7 mouse cellular contexts compared by ENCODE assay signal in genomic region chr11:11822181-11823095, GRCm38 (mm10). TPM values are rescaled to one million over a fixed set of nuclear protein-coding genes. Genes with fewer than 3 reads are reported as not detected.
DNase-seq lines count a peak whose midpoint lies in the region; ATAC-seq and TF ChIP-seq lines count a peak whose summit lies in the region.

No protein-coding gene starts in this region.

- H3K9ac ChIP-seq in ES-E14 (ENCODE audit: insufficient read depth, low read depth, low read length, poor library complexity, severe bottlenecking): peak overlapping the region; percentile 71
- peak overlapping the region; percentile 70 for H3K9ac ChIP-seq in heart, embryonic 14.5 days (ENCODE audit: low read length)
- peak overlapping the region; percentile 55 for H3K9ac ChIP-seq in liver, embryonic 14.5 days (replicated peaks)

- peaks cover 10% of the 10 kb centered on the region; the same call in 1 of the 2 replicates for H3K9me3 ChIP-seq in ES-E14 (ENCODE audit: control insufficient read depth, insufficient read depth, low read depth, low read length)
- H3K9me3 ChIP-seq in heart, embryonic 14.5 days (ENCODE audit: control insufficient read depth, low read length): no peaks in the 10 kb centered on the region
- H3K9me3 ChIP-seq in liver, embryonic 14.5 days (ENCODE audit: control insufficient read depth, low read length): no peaks in the 10 kb centered on the region

- no peak for TF ChIP-seq EP300 in liver, embryonic 14.5 days (IDR thresholded peaks at IDR 0.05; ENCODE audit: low read depth)

- peak overlapping the region; percentile 97 for H3K27ac ChIP-seq in ES-E14 (ENCODE audit: insufficient read depth, low read depth, low read length, poor library complexity, severe bottlenecking)
- H3K27ac ChIP-seq in heart, embryonic 14.5 days (replicated peaks in 1 of 2; ENCODE audit: control insufficient read depth in 1 of 2, insufficient read depth in 1 of 2, low read depth in 2 of 2, low read length in 2 of 2): peak overlapping the region; percentile 91 to 94
- peak overlapping the region; percentile 66 for H3K27ac ChIP-seq in liver, embryonic 14.5 days

- peak overlapping the region; percentile 16; the same call in 1 of the 2 replicates for H3K4me2 ChIP-seq in heart, embryonic 14.5 days (ENCODE audit: low read length)
- peak overlapping the region; percentile 52 for H3K4me2 ChIP-seq in liver, embryonic 14.5 days (ENCODE audit: low read depth)

- H3K4me1 ChIP-seq in ES-E14 (ENCODE audit: control insufficient read depth in 2 of 2, insufficient read depth in 2 of 2, low read length in 2 of 2, poor library complexity in 1 of 2): peaks cover 9 to 12% of the 10 kb centered on the region in 2 experiments
- peaks cover 42 to 63% of the 10 kb centered on the region in 2 experiments for H3K4me1 ChIP-seq in heart, embryonic 14.5 days (ENCODE audit: control insufficient read depth in 2 of 2, insufficient read depth in 2 of 2, low read length in 2 of 2)
- peaks cover 42 to 47% of the 10 kb centered on the region in 2 experiments for H3K4me1 ChIP-seq in liver, embryonic 14.5 days (replicated peaks; ENCODE audit: control insufficient read depth in 2 of 2, insufficient read depth in 2 of 2, low read length in 1 of 2)

- 9% methylated on average over 20 of the region's 20 CpGs for WGBS in heart, embryonic 14.5 days
- 44% methylated on average over 20 of the region's 20 CpGs for WGBS in liver, embryonic 14.5 days (ENCODE audit: insufficient replicate concordance)

- no peak for TF ChIP-seq CTCF in liver, embryonic 14.5 days (IDR thresholded peaks at IDR 0.05; ENCODE audit: low read depth)

- peak overlapping the region; percentile 19 to 47 for H3K4me3 ChIP-seq in ES-E14 (ENCODE audit: insufficient read depth in 1 of 2, low read depth in 1 of 2, low read length in 2 of 2, poor library complexity in 1 of 2, severe bottlenecking in 1 of 2)
- no peak overlapping the region for H3K4me3 ChIP-seq in heart, embryonic 14.5 days (ENCODE audit: control insufficient read depth in 1 of 2, insufficient read depth in 1 of 2, low read depth in 1 of 2, low read length in 2 of 2)
- no peak overlapping the region for H3K4me3 ChIP-seq in liver, embryonic 14.5 days (ENCODE audit: insufficient read depth in 1 of 2, low read depth in 2 of 2, low read length in 2 of 2)

- peak; percentile 2; the same call in 1 of the 2 replicates for ATAC-seq in heart, embryonic 14.5 days (ENCODE audit: insufficient number of reproducible peaks, insufficient read depth, low FRiP score, low read depth)
- peak; percentile 65 for ATAC-seq in liver, embryonic 14.5 days (ENCODE audit: insufficient read depth)

- DNase-seq in ES-E14 (ENCODE audit: low read depth, low spot score): peak; percentile 85
- DNase-seq in adrenal gland, adult 2 months: peak; percentile 81
- DNase-seq in liver, embryonic 14.5 days (ENCODE audit: low read depth in 3 of 3, low spot score in 3 of 3): no peak
- DNase-seq in urinary bladder, postnatal 10 days (ENCODE audit: low spot score): no peak
- DNase-seq in gastrocnemius, postnatal 4 days (ENCODE audit: low spot score in 2 of 2): no peak
- DNase-seq in urinary bladder, adult 2 months (ENCODE audit: low spot score): no peak

- no peaks in the 10 kb centered on the region for H3K27me3 ChIP-seq in heart, embryonic 14.5 days (ENCODE audit: control insufficient read depth, insufficient read depth, low read length)
- no peaks in the 10 kb centered on the region; the same call in 1 of the 2 replicates for H3K27me3 ChIP-seq in liver, embryonic 14.5 days (ENCODE audit: control insufficient read depth, insufficient read depth, low read length)

- in situ Hi-C loops in ES-E14 (cut with MboI; ENCODE audit: low sequenced_read_pairs in 2 of 2, unreplicated experiment in 2 of 2): no loop called here

- H3K36me3 ChIP-seq in ES-E14 (ENCODE audit: control insufficient read depth, insufficient read depth, low read length, poor library complexity, severe bottlenecking): no peaks in the 10 kb centered on the region
- H3K36me3 ChIP-seq in heart, embryonic 14.5 days (ENCODE audit: control insufficient read depth, insufficient read depth, low read length): peaks cover 7% of the 10 kb centered on the region
- no peaks in the 10 kb centered on the region for H3K36me3 ChIP-seq in liver, embryonic 14.5 days (replicated peaks; ENCODE audit: control insufficient read depth, insufficient read depth, low read depth)

TF ChIP-seq in ES-E14, 5 proteins besides CTCF, POLR2A, EP300 and RAD21:
- TF ChIP-seq MAFK (IDR thresholded peaks at IDR 0.05; ENCODE audit: insufficient read depth, low read depth, low read length) (no peak), HCFC1 (IDR thresholded peaks at IDR 0.05; ENCODE audit: borderline replicate concordance, insufficient read depth, low read length) (no peak), ZNF384 (IDR thresholded peaks at IDR 0.05; ENCODE audit: low read depth, low read length) (no peak), CHD2 (IDR thresholded peaks at IDR 0.05; ENCODE audit: low read depth, low read length) (no peak), ZC3H11A (IDR thresholded peaks at IDR 0.05; ENCODE audit: borderline replicate concordance, low read depth, low read length) (no peak)

RNA-seq across cellular contexts. Expression of gene Fignl1, which starts 13.7 kb away (rescaled TPM):
- 33.8 and 49.6 TPM in 2 replicates for total RNA-seq in ES-E14 (2012; rRNA removed)
- 1 to 10 TPM; 1.3 to 2.7 TPM for total RNA-seq in adrenal gland, adult 2 months (2021)
- 0.20 and 0.22 TPM in 2 replicates for polyA plus RNA-seq in adrenal gland, adult 2 months (2012; rRNA removed)
- 49.6 and 53.8 TPM in 2 replicates for polyA plus RNA-seq in heart, embryonic 14.5 days (2014; fragmentation: Nextera tagmentation; extraction: Ambion mirVana)
- 23.2 and 32.2 TPM in 2 replicates for polyA plus RNA-seq in liver, embryonic 14.5 days (2012; rRNA removed)
- 102 and 110 TPM in 2 replicates for polyA plus RNA-seq in liver, embryonic 14.5 days (2014; fragmentation: Nextera tagmentation; extraction: Ambion mirVana)
- total RNA-seq in gastrocnemius, postnatal 4 days (2021): 10 to 100 TPM; 10.3 to 12.1 TPM
- polyA plus RNA-seq in urinary bladder, adult 2 months (2012; rRNA removed): 0.66 and 1.2 TPM in 2 replicates

Comparison
In these comparisons a context has a peak if more than half of its experiments do, and no peak if none do; other contexts are left out.
1. DNase-seq: peak in ES-E14 (single experiment) and adrenal gland, adult 2 months (single experiment); none in liver, embryonic 14.5 days (0 of 3), urinary bladder, postnatal 10 days (single experiment), gastrocnemius, postnatal 4 days (0 of 2) and urinary bladder, adult 2 months (single experiment).
2. H3K4me3 ChIP-seq: peak in ES-E14 (2 of 2); none in heart, embryonic 14.5 days (0 of 2) and liver, embryonic 14.5 days (0 of 2).
3. RNA of gene Fignl1, which starts 13.7 kb away (polyA plus RNA-seq): 23.2 to 110 TPM in liver, embryonic 14.5 days and 49.6 to 53.8 TPM in heart, embryonic 14.5 days; 0.66 to 1.2 TPM in urinary bladder, adult 2 months and 0.20 to 0.22 TPM in adrenal gland, adult 2 months; every median in the first group is over 10 times any median in the second.
4. Peak in every context shown above with its lines, with median percentiles within 50 percentile points of each other: H3K27ac ChIP-seq and H3K9ac ChIP-seq.